Comparison of ENCODE assay signal across 8 mouse cellular contexts in the genomic region with DNA sequence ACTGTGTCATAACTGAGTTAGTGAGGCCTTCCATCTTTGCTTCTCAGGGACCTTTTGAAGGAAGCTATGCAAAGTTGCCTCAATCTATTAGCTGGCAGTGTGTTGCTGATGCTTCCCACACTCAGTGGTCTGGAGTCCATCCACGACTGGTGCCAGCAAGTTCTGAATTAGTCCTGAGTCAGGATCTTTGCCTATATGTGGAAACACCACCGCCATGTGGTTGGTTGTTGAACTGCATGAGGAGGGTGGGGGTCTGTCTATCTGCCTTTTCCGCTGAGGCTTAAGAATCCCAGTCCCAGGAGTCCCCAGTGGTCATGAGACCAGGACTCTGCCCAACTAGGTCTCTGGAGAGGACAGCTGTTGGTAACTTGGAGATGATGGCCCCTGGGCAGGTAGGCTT. TPM values are rescaled to one million over a fixed set of nuclear protein-coding genes. Genes with fewer than 3 reads are reported as not detected.
A peak's percentile ranks its signal among the peaks of the same experiment; 100 is the strongest.
DNase-seq lines count a peak whose midpoint lies in the region; ATAC-seq and TF ChIP-seq lines count a peak whose summit lies in the region.

No protein-coding gene starts in this region.

- WGBS in midbrain, embryonic 14.5 days, result 3% methylated on average over 3 of the region's 3 CpGs
- 2% methylated on average over 3 of the region's 3 CpGs for WGBS in midbrain, embryonic 16.5 days
- 1% methylated on average over 3 of the region's 3 CpGs for WGBS in embryonic facial prominence, embryonic 10.5 days
- WGBS in lung, embryonic 15.5 days, result 7% methylated on average over 3 of the region's 3 CpGs
- WGBS in stomach, postnatal 0 days, result 12% methylated on average over 3 of the region's 3 CpGs

- no peaks in the 10 kb centered on the region for H3K27me3 ChIP-seq in midbrain, embryonic 14.5 days (ENCODE audit: control insufficient read depth, insufficient read depth, low read length)
- H3K27me3 ChIP-seq in midbrain, embryonic 16.5 days (ENCODE audit: control insufficient read depth, insufficient read depth, low read depth, low read length), result no peaks in the 10 kb centered on the region
- H3K27me3 ChIP-seq in embryonic facial prominence, embryonic 10.5 days (replicated peaks; ENCODE audit: low read depth, poor library complexity, severe bottlenecking), result no peaks in the 10 kb centered on the region
- no peaks in the 10 kb centered on the region for H3K27me3 ChIP-seq in lung, embryonic 15.5 days
- no peaks in the 10 kb centered on the region for H3K27me3 ChIP-seq in stomach, postnatal 0 days (ENCODE audit: control insufficient read depth, insufficient read depth, low read length)

- ATAC-seq in midbrain, embryonic 14.5 days (ENCODE audit: low FRiP score, low TSS enrichment), result no peak
- ATAC-seq in midbrain, embryonic 16.5 days, result no peak
- no peak for ATAC-seq in lung, embryonic 15.5 days (ENCODE audit: borderline replicate concordance, extremely low read depth, low FRiP score, low TSS enrichment)
- no peak for ATAC-seq in stomach, postnatal 0 days (ENCODE audit: low FRiP score, low TSS enrichment)

- H3K4me2 ChIP-seq in midbrain, embryonic 14.5 days (ENCODE audit: low read length), result no peak overlapping the region
- H3K4me2 ChIP-seq in midbrain, embryonic 16.5 days (ENCODE audit: low read length), result no peak overlapping the region
- peak overlapping the region; percentile 44 for H3K4me2 ChIP-seq in lung, embryonic 15.5 days
- H3K4me2 ChIP-seq in stomach, postnatal 0 days (replicated peaks; ENCODE audit: low read depth), result no peak overlapping the region

- no peaks in the 10 kb centered on the region for H3K36me3 ChIP-seq in midbrain, embryonic 14.5 days (ENCODE audit: control insufficient read depth, insufficient read depth, low read length)
- no peaks in the 10 kb centered on the region for H3K36me3 ChIP-seq in midbrain, embryonic 16.5 days (ENCODE audit: control insufficient read depth, insufficient read depth, low read length)
- H3K36me3 ChIP-seq in embryonic facial prominence, embryonic 10.5 days (replicated peaks), result no peaks in the 10 kb centered on the region
- no peaks in the 10 kb centered on the region for H3K36me3 ChIP-seq in lung, embryonic 15.5 days
- no peaks in the 10 kb centered on the region for H3K36me3 ChIP-seq in stomach, postnatal 0 days (ENCODE audit: control insufficient read depth, insufficient read depth, low read length)

- H3K27ac ChIP-seq in midbrain, embryonic 14.5 days (replicated peaks; ENCODE audit: low read depth, low read length), result no peak overlapping the region
- no peak overlapping the region for H3K27ac ChIP-seq in midbrain, embryonic 16.5 days (ENCODE audit: low read length)
- H3K27ac ChIP-seq in embryonic facial prominence, embryonic 10.5 days (replicated peaks), result no peak overlapping the region
- H3K27ac ChIP-seq in lung, embryonic 15.5 days, result peak overlapping the region; percentile 83; the same call in 1 of the 2 replicates
- no peak overlapping the region for H3K27ac ChIP-seq in stomach, postnatal 0 days (replicated peaks)

- TF ChIP-seq CTCF in stomach, postnatal 0 days (IDR thresholded peaks at IDR 0.05; ENCODE audit: low read depth), result peak; percentile 86

- peaks cover 2% of the 10 kb centered on the region; the same call in 1 of the 2 replicates for H3K4me1 ChIP-seq in midbrain, embryonic 14.5 days (ENCODE audit: control insufficient read depth, insufficient read depth, low read length)
- H3K4me1 ChIP-seq in midbrain, embryonic 16.5 days (ENCODE audit: control insufficient read depth, insufficient read depth, low read length), result no peaks in the 10 kb centered on the region
- peaks cover 31% of the 10 kb centered on the region for H3K4me1 ChIP-seq in embryonic facial prominence, embryonic 10.5 days
- peaks cover 30% of the 10 kb centered on the region for H3K4me1 ChIP-seq in lung, embryonic 15.5 days
- no peaks in the 10 kb centered on the region; the same call in 1 of the 2 replicates for H3K4me1 ChIP-seq in stomach, postnatal 0 days (replicated peaks; ENCODE audit: control insufficient read depth, insufficient read depth)

- H3K4me3 ChIP-seq in midbrain, embryonic 14.5 days (replicated peaks; ENCODE audit: low read depth, low read length), result no peak overlapping the region
- no peak overlapping the region for H3K4me3 ChIP-seq in midbrain, embryonic 16.5 days (ENCODE audit: low read depth, low read length)
- no peak overlapping the region; the same call in 1 of the 2 replicates for H3K4me3 ChIP-seq in embryonic facial prominence, embryonic 10.5 days
- H3K4me3 ChIP-seq in lung, embryonic 15.5 days, result no peak overlapping the region
- no peak overlapping the region for H3K4me3 ChIP-seq in stomach, postnatal 0 days (ENCODE audit: low read depth, low read length)

- no peak overlapping the region for H3K9ac ChIP-seq in midbrain, embryonic 14.5 days (replicated peaks; ENCODE audit: low read length)
- no peak overlapping the region for H3K9ac ChIP-seq in midbrain, embryonic 16.5 days (ENCODE audit: low read depth, low read length)
- H3K9ac ChIP-seq in lung, embryonic 15.5 days, result no peak overlapping the region
- 0 out of 2 replicates have a peak overlapping the region, but pooled peaks have one; percentile 2 for H3K9ac ChIP-seq in stomach, postnatal 0 days (ENCODE audit: low read length)

- peak; percentile 45 for DNase-seq in adrenal gland, adult 2 months
- no peak for DNase-seq in adrenal gland, adult 8-10 months
- peak; percentile 69 for DNase-seq in midbrain, embryonic 14.5 days
- peak; percentile 78 for DNase-seq in embryonic facial prominence, embryonic 10.5 days (ENCODE audit: low spot score)
- DNase-seq in kidney, adult 9 months, result peak; percentile 72
- DNase-seq in stomach, postnatal 0 days (ENCODE audit: low spot score), result peak; percentile 62

- H3K9me3 ChIP-seq in midbrain, embryonic 14.5 days (ENCODE audit: control insufficient read depth, low read length), result no peaks in the 10 kb centered on the region
- H3K9me3 ChIP-seq in midbrain, embryonic 16.5 days (replicated peaks; ENCODE audit: control insufficient read depth, low read length, poor library complexity, severe bottlenecking), result no peaks in the 10 kb centered on the region
- no peaks in the 10 kb centered on the region for H3K9me3 ChIP-seq in embryonic facial prominence, embryonic 10.5 days
- no peaks in the 10 kb centered on the region for H3K9me3 ChIP-seq in lung, embryonic 15.5 days
- no peaks in the 10 kb centered on the region for H3K9me3 ChIP-seq in stomach, postnatal 0 days (ENCODE audit: control insufficient read depth, low read length)

- no peak for TF ChIP-seq EP300 in stomach, postnatal 0 days (optimal IDR thresholded peaks at IDR 0.05)

RNA-seq across cellular contexts. Expression of a gene that starts 9.8 kb away (rescaled TPM):
- 100 to 1,000 TPM in 1 of 2 experiments, 10 to 100 TPM in 1; 71.2 to 146 TPM for total RNA-seq in adrenal gland, adult 2 months (2021)
- polyA plus RNA-seq in adrenal gland, adult 2 months (2012; rRNA removed), result 355 and 444 TPM in 2 replicates
- 100 to 1,000 TPM; 105 to 245 (median 172) TPM for total RNA-seq in adrenal gland, adult 8-10 months (2022)
- polyA plus RNA-seq in midbrain, embryonic 14.5 days (2014; fragmentation: Nextera tagmentation; extraction: Ambion mirVana), result 36.7 and 51.1 TPM in 2 replicates
- 62.0 and 64.4 TPM in 2 replicates for polyA plus RNA-seq in midbrain, embryonic 16.5 days (2015; fragmentation: Nextera tagmentation; extraction: Ambion mirVana)
- 93.2 and 96.6 TPM in 2 replicates for polyA plus RNA-seq in embryonic facial prominence, embryonic 10.5 days (2016; fragmentation: Nextera tagmentation; extraction: Ambion mirVana)
- 339 and 341 TPM in 2 replicates for polyA plus RNA-seq in lung, embryonic 15.5 days (2015; fragmentation: Nextera tagmentation; extraction: Ambion mirVana)
- polyA plus RNA-seq in stomach, postnatal 0 days (2015; fragmentation: Nextera tagmentation; extraction: Ambion mirVana), result 49.7 and 54.3 TPM in 2 replicates

RNA-seq across cellular contexts. Expression of a gene that starts 16.4 kb away (rescaled TPM):
- not detected for total RNA-seq in adrenal gland, adult 2 months (2021)
- polyA plus RNA-seq in adrenal gland, adult 2 months (2012; rRNA removed), result not detected in 2 replicates
- total RNA-seq in adrenal gland, adult 8-10 months (2022), result not detected
- not detected in 2 replicates for polyA plus RNA-seq in midbrain, embryonic 14.5 days (2014; fragmentation: Nextera tagmentation; extraction: Ambion mirVana)
- 0.30 TPM in 1 of 2 replicates, not detected in the other for polyA plus RNA-seq in midbrain, embryonic 16.5 days (2015; fragmentation: Nextera tagmentation; extraction: Ambion mirVana)
- polyA plus RNA-seq in embryonic facial prominence, embryonic 10.5 days (2016; fragmentation: Nextera tagmentation; extraction: Ambion mirVana), result not detected in 2 replicates
- not detected in 2 replicates for polyA plus RNA-seq in lung, embryonic 15.5 days (2015; fragmentation: Nextera tagmentation; extraction: Ambion mirVana)
- polyA plus RNA-seq in stomach, postnatal 0 days (2015; fragmentation: Nextera tagmentation; extraction: Ambion mirVana), result 0.18 TPM in 1 of 2 replicates, not detected in the other

RNA-seq across cellular contexts. Expression of a gene that starts 34.2 kb away (rescaled TPM):
- total RNA-seq in adrenal gland, adult 2 months (2021), result 100 to 1,000 TPM; 469 to 591 TPM
- 584 and 714 TPM in 2 replicates for polyA plus RNA-seq in adrenal gland, adult 2 months (2012; rRNA removed)
- 100 to 1,000 TPM in 3 of 4 experiments, 10 to 100 TPM in 1; 86.0 to 354 (median 247) TPM for total RNA-seq in adrenal gland, adult 8-10 months (2022)
- polyA plus RNA-seq in midbrain, embryonic 14.5 days (2014; fragmentation: Nextera tagmentation; extraction: Ambion mirVana), result 1.8 and 3.8 TPM in 2 replicates
- 4.0 and 4.1 TPM in 2 replicates for polyA plus RNA-seq in midbrain, embryonic 16.5 days (2015; fragmentation: Nextera tagmentation; extraction: Ambion mirVana)
- 12.4 and 12.9 TPM in 2 replicates for polyA plus RNA-seq in embryonic facial prominence, embryonic 10.5 days (2016; fragmentation: Nextera tagmentation; extraction: Ambion mirVana)
- 39.1 and 41.1 TPM in 2 replicates for polyA plus RNA-seq in lung, embryonic 15.5 days (2015; fragmentation: Nextera tagmentation; extraction: Ambion mirVana)
- polyA plus RNA-seq in stomach, postnatal 0 days (2015; fragmentation: Nextera tagmentation; extraction: Ambion mirVana), result 109 and 120 TPM in 2 replicates

RNA-seq across cellular contexts. Expression of a gene that starts 53.6 kb away (rescaled TPM):
- total RNA-seq in adrenal gland, adult 2 months (2021), result 10 to 100 TPM; 17.6 to 21.1 TPM
- polyA plus RNA-seq in adrenal gland, adult 2 months (2012; rRNA removed), result 37.1 and 49.2 TPM in 2 replicates
- total RNA-seq in adrenal gland, adult 8-10 months (2022), result 10 to 100 TPM; 23.7 to 32.6 (median 28.4) TPM
- 22.0 and 33.9 TPM in 2 replicates for polyA plus RNA-seq in midbrain, embryonic 14.5 days (2014; fragmentation: Nextera tagmentation; extraction: Ambion mirVana)
- 10.7 and 11.4 TPM in 2 replicates for polyA plus RNA-seq in midbrain, embryonic 16.5 days (2015; fragmentation: Nextera tagmentation; extraction: Ambion mirVana)
- polyA plus RNA-seq in embryonic facial prominence, embryonic 10.5 days (2016; fragmentation: Nextera tagmentation; extraction: Ambion mirVana), result 17.1 and 20.3 TPM in 2 replicates
- 22.1 and 23.9 TPM in 2 replicates for polyA plus RNA-seq in lung, embryonic 15.5 days (2015; fragmentation: Nextera tagmentation; extraction: Ambion mirVana)
- 4.8 and 5.6 TPM in 2 replicates for polyA plus RNA-seq in stomach, postnatal 0 days (2015; fragmentation: Nextera tagmentation; extraction: Ambion mirVana)

RNA-seq across cellular contexts. Expression of a gene that starts 58.2 kb away (rescaled TPM):
- total RNA-seq in adrenal gland, adult 2 months (2021), result 10 to 100 TPM in 1 of 2 experiments, 1 to 10 TPM in 1; 6.9 to 15.7 TPM
- polyA plus RNA-seq in adrenal gland, adult 2 months (2012; rRNA removed), result 21.8 and 33.4 TPM in 2 replicates
- total RNA-seq in adrenal gland, adult 8-10 months (2022), result 10 to 100 TPM in 2 of 4 experiments, 1 to 10 TPM in 2; 9.1 to 11.9 (median 10.4) TPM
- polyA plus RNA-seq in midbrain, embryonic 14.5 days (2014; fragmentation: Nextera tagmentation; extraction: Ambion mirVana), result 123 and 160 TPM in 2 replicates
- polyA plus RNA-seq in midbrain, embryonic 16.5 days (2015; fragmentation: Nextera tagmentation; extraction: Ambion mirVana), result 153 and 155 TPM in 2 replicates
- polyA plus RNA-seq in embryonic facial prominence, embryonic 10.5 days (2016; fragmentation: Nextera tagmentation; extraction: Ambion mirVana), result 39.9 and 43.8 TPM in 2 replicates
- polyA plus RNA-seq in lung, embryonic 15.5 days (2015; fragmentation: Nextera tagmentation; extraction: Ambion mirVana), result 21.8 and 23.5 TPM in 2 replicates
- 10.9 and 13.4 TPM in 2 replicates for polyA plus RNA-seq in stomach, postnatal 0 days (2015; fragmentation: Nextera tagmentation; extraction: Ambion mirVana)
